Mouse (Mus musculus) R1 (cell line): ENCODE data around the gene Ubr1.
"Not testable (repeated sequence)": the region's sequence is repeated elsewhere in the genome, so short reads cannot be mapped to it uniquely, and the experiment has no call there.

ENCODE experiments used
- DNase-seq: peaks from one replicate; pipeline ENCODE4 v3.0.0-alpha.2; 2018; ENCODE audit warnings: low read depth, low spot score

The Ubr1 gene

GRCm38 (mm10) chr2:120976308-120976707 is 5.8 kb upstream of the Ubr1 start:
- peak; percentile 67 for DNase-seq

- peak; percentile 86 for DNase-seq
These were observed 2.4 kb upstream of the Ubr1 start for GRCm38 (mm10) chr2:120972964-120973363.

- not testable (repeated sequence) for DNase-seq
These were observed 1.7 kb upstream of the Ubr1 start for GRCm38 (mm10) chr2:120972257-120972656.

GRCm38 (mm10) chr2:120971766-120972165 is 1.3 kb upstream of the Ubr1 start:
- no peak for DNase-seq

- DNase-seq: no peak
These were observed 423 bp downstream of the Ubr1 start for GRCm38 (mm10) chr2:120970045-120970539.

GRCm38 (mm10) chr2:120965486-120965885 is 5.0 kb downstream of the Ubr1 start:
- no peak for DNase-seq

GRCm38 (mm10) chr2:120963110-120963509 is 7.4 kb downstream of the Ubr1 start:
- no peak for DNase-seq

- DNase-seq: no peak
These were observed 10.3 kb downstream of the Ubr1 start for GRCm38 (mm10) chr2:120960261-120960660.

- DNase-seq: no peak
These were observed 10.7 kb downstream of the Ubr1 start for GRCm38 (mm10) chr2:120959827-120960226.

- no peak for DNase-seq
These were observed 11.2 kb downstream of the Ubr1 start for GRCm38 (mm10) chr2:120959363-120959762.

- DNase-seq: peak; percentile 11
These were observed 18.2 kb downstream of the Ubr1 start for GRCm38 (mm10) chr2:120952176-120952938.

GRCm38 (mm10) chr2:120951208-120951607 is 19.3 kb downstream of the Ubr1 start:
- DNase-seq: no peak

- no peak for DNase-seq
These were observed 37.5 kb downstream of the Ubr1 start for GRCm38 (mm10) chr2:120933038-120933437.

GRCm38 (mm10) chr2:120909556-120909955 is 61.0 kb downstream of the Ubr1 start:
- no peak for DNase-seq

GRCm38 (mm10) chr2:120896361-120896760 is 74.2 kb downstream of the Ubr1 start:
- DNase-seq: no peak

GRCm38 (mm10) chr2:120887601-120888000 is 82.9 kb downstream of the Ubr1 start:
- no peak for DNase-seq

- no peak for DNase-seq
These were observed 97.3 kb downstream of the Ubr1 start for GRCm38 (mm10) chr2:120873192-120873591.

GRCm38 (mm10) chr2:120871447-120872336 is 98.8 kb downstream of the Ubr1 start:
- no peak for DNase-seq

GRCm38 (mm10) chr2:120867336-120867735 is 103.2 kb downstream of the Ubr1 start:
- no peak for DNase-seq

- peak; percentile 30 for DNase-seq
These were observed 104.0 kb downstream of the Ubr1 start for GRCm38 (mm10) chr2:120866561-120866960.

- DNase-seq: no peak
These were observed 107.1 kb downstream of the Ubr1 start for GRCm38 (mm10) chr2:120863389-120863788.

- no peak for DNase-seq
These were observed 109.8 kb downstream of the Ubr1 start for GRCm38 (mm10) chr2:120860699-120861098.
